Mouse (Mus musculus) midbrain, embryonic 10.5 days (tissue): ENCODE data around the gene Hook2. TPM values are rescaled to one million over a fixed set of nuclear protein-coding genes. Genes with fewer than 3 reads are reported as not detected.

Experiments
- DNase-seq: peaks from one replicate; pipeline ENCODE4 v3.0.0-alpha.2; 2017; ENCODE audit warnings: low spot score
- H3K27ac ChIP-seq: fragments of 300-500 bp; sonication (generic); replicated peaks from 2 replicates; pipeline ENCODE4 v1.5.1; 2016; ENCODE audit warnings: mild to moderate bottlenecking
- H3K27me3 ChIP-seq: fragments of 300-500 bp; sonication (generic); 2 replicates; pipeline ENCODE4 v1.6.1; 2016; ENCODE audit warnings: low read depth, mild to moderate bottlenecking; ENCODE audit not compliant: poor library complexity, severe bottlenecking
- H3K36me3 ChIP-seq: fragments of 300-500 bp; sonication (generic); 2 replicates; pipeline ENCODE4 v1.6.1; 2016; ENCODE audit warnings: mild to moderate bottlenecking, moderate library complexity
- H3K4me1 ChIP-seq: fragments of 300-500 bp; sonication (generic); 2 replicates; pipeline ENCODE4 v1.6.1; 2016
- H3K4me3 ChIP-seq: fragments of 300-500 bp; sonication (generic); 2 replicates; pipeline ENCODE4 v1.5.1; 2016; ENCODE audit warnings: mild to moderate bottlenecking, moderate library complexity
- H3K9me3 ChIP-seq: fragments of 300-500 bp; sonication (generic); replicated peaks from 2 replicates; pipeline ENCODE4 v1.6.1; 2016; ENCODE audit warnings: mild to moderate bottlenecking
- WGBS: fragments of 180-500 bp; shearing (Covaris S2); methylation state at CpG from one replicate; pipeline ENCODE4 v1.1.7; 2016; 5-methylcytosine and 5-hydroxymethylcytosine counted together
- polyA plus RNA-seq: library from polyadenylated mRNA; unstranded; fragments of >200 nt; fragmentation: Nextera tagmentation; extraction: Ambion mirVana; gene quantifications from 2 replicates; pipeline ENCODE4 v1.2.1, GENCODE M21; 2016

The Hook2 gene
- polyA plus RNA-seq, 1 experiment from 2014 or later, result 18.2 TPM

GRCm38 (mm10) chr8:84976031-84976762 lies 14.2 kb upstream of the Hook2 start:
- peaks cover 68% of the 10 kb centered on the region for H3K4me1 ChIP-seq
- H3K27me3 ChIP-seq, result peaks cover 46% of the 10 kb centered on the region
- WGBS, result 1% methylated on average over 61 of the region's 61 CpGs
- DNase-seq, result peak; percentile 94
- H3K4me3 ChIP-seq, result peak overlapping the region; percentile 64
- H3K36me3 ChIP-seq, result peaks cover 42% of the 10 kb centered on the region
- H3K27ac ChIP-seq, result peak overlapping the region; percentile 76
- H3K9me3 ChIP-seq, result no peaks in the 10 kb centered on the region

GRCm38 (mm10) chr8:84976763-84977434 lies 13.5 kb upstream of the Hook2 start:
- Histone ChIP-seq H3K27ac (peak overlapping the region; percentile 76), H3K4me3 (peak overlapping the region; percentile 64), H3K27me3 (peaks cover 54% of the 10 kb centered on the region), H3K4me1 (peaks cover 62% of the 10 kb centered on the region), H3K36me3 (peaks cover 35% of the 10 kb centered on the region), H3K9me3 (no peaks in the 10 kb centered on the region)
- no peak for DNase-seq
- 3% methylated on average over 25 of the region's 25 CpGs for WGBS

- WGBS, result 1% methylated on average over 70 of the region's 70 CpGs
- H3K4me3 ChIP-seq, result peak overlapping the region; percentile 64
- H3K4me1 ChIP-seq, result peaks cover 62% of the 10 kb centered on the region
- H3K27me3 ChIP-seq, result peaks cover 61% of the 10 kb centered on the region
- peak overlapping the region; percentile 76 for H3K27ac ChIP-seq
- no peaks in the 10 kb centered on the region for H3K9me3 ChIP-seq
- peak; percentile 70 for DNase-seq
- peaks cover 27% of the 10 kb centered on the region for H3K36me3 ChIP-seq
Measured at GRCm38 (mm10) chr8:84977435-84978247, 12.8 kb upstream of the Hook2 start.

GRCm38 (mm10) chr8:84978248-84978940 lies 12.0 kb upstream of the Hook2 start, which contains the start of gene Junb:
Junb (minus strand) TSS chr8:84978718.
- H3K27ac ChIP-seq, result peak within 1 kb of the TSS; percentile 76
- H3K4me1 ChIP-seq, result peaks cover 62% of the 10 kb centered on the region

GRCm38 (mm10) chr8:84979599-84980421 lies 10.6 kb upstream of the Hook2 start:
- H3K27me3 ChIP-seq, result peaks cover 78% of the 10 kb centered on the region
- H3K4me1 ChIP-seq, result peaks cover 68% of the 10 kb centered on the region
- H3K4me3 ChIP-seq, result peak overlapping the region; percentile 50
- no peaks in the 10 kb centered on the region for H3K9me3 ChIP-seq
- 3% methylated on average over 42 of the region's 42 CpGs for WGBS
- peak overlapping the region; percentile 55 for H3K27ac ChIP-seq
- H3K36me3 ChIP-seq, result peaks cover 6% of the 10 kb centered on the region
- peak; percentile 87 for DNase-seq

More at GRCm38 (mm10) chr8:84978248-84978940, 12.0 kb upstream of the Hook2 start, which contains the start of gene Junb:
- under 1% methylated on average over 63 of the region's 63 CpGs for WGBS
- DNase-seq, result peak; percentile 84
- H3K9me3 ChIP-seq, result no peaks in the 10 kb centered on the region
- H3K4me3 ChIP-seq, result peak within 1 kb of the TSS; percentile 64
- peaks cover 20% of the 10 kb centered on the region for H3K36me3 ChIP-seq
- peaks cover 64% of the 10 kb centered on the region for H3K27me3 ChIP-seq

- H3K27me3 ChIP-seq, result peaks cover 85% of the 10 kb centered on the region
- WGBS, result 40% methylated on average over 11 of the region's 11 CpGs
Measured at GRCm38 (mm10) chr8:84980622-84981358, 9.6 kb upstream of the Hook2 start.

GRCm38 (mm10) chr8:84981644-84982498 lies 8.5 kb upstream of the Hook2 start:
- no peak overlapping the region for H3K27ac ChIP-seq

More at GRCm38 (mm10) chr8:84980622-84981358, 9.6 kb upstream of the Hook2 start:
- no peaks in the 10 kb centered on the region for H3K9me3 ChIP-seq
- no peak for DNase-seq
- no peak overlapping the region for H3K27ac ChIP-seq
- H3K4me1 ChIP-seq, result peaks cover 69% of the 10 kb centered on the region
- 0 out of 2 replicates have a peak overlapping the region, but pooled peaks have one; percentile 2 for H3K4me3 ChIP-seq
- no peaks in the 10 kb centered on the region for H3K36me3 ChIP-seq

GRCm38 (mm10) chr8:84982499-84983011 lies 7.8 kb upstream of the Hook2 start:
- DNase-seq, result no peak
- Histone ChIP-seq H3K36me3 (no peaks in the 10 kb centered on the region), H3K27ac (no peak overlapping the region), H3K4me3 (no peak overlapping the region), H3K27me3 (peaks cover 92% of the 10 kb centered on the region), H3K9me3 (no peaks in the 10 kb centered on the region), H3K4me1 (peaks cover 58% of the 10 kb centered on the region)
- WGBS, result 77% methylated on average over 3 of the region's 3 CpGs

More at GRCm38 (mm10) chr8:84981644-84982498, 8.5 kb upstream of the Hook2 start:
- Histone ChIP-seq H3K27me3 (peaks cover 92% of the 10 kb centered on the region), H3K4me1 (peaks cover 65% of the 10 kb centered on the region), H3K4me3 (no peak overlapping the region), H3K36me3 (no peaks in the 10 kb centered on the region), H3K9me3 (no peaks in the 10 kb centered on the region)
- DNase-seq, result no peak
- 80% methylated on average over 15 of the region's 15 CpGs for WGBS

- peaks cover 45% of the 10 kb centered on the region for H3K4me1 ChIP-seq
- H3K27ac ChIP-seq, result peak overlapping the region; percentile 83
- 11% methylated on average over 16 of the region's 16 CpGs for WGBS
- H3K4me3 ChIP-seq, result peak overlapping the region; percentile 68
- no peak for DNase-seq
- H3K27me3 ChIP-seq, result peaks cover 91% of the 10 kb centered on the region
- H3K36me3 ChIP-seq, result no peaks in the 10 kb centered on the region
- H3K9me3 ChIP-seq, result no peaks in the 10 kb centered on the region
Measured at GRCm38 (mm10) chr8:84984294-84985048, 5.9 kb upstream of the Hook2 start.
